Mouse (Mus musculus) hindbrain, embryonic 13.5 days (tissue): ENCODE results near the gene Npepps. TPM values are rescaled to one million over a fixed set of nuclear protein-coding genes. Genes with fewer than 3 reads are reported as not detected.
A peak's percentile ranks its signal among the peaks of the same experiment; 100 is the strongest.

Experiments used
- ATAC-seq: fragments of 200-750 bp; cut with Nextera tagmentation; 2 replicates; pipeline ENCODE4 v1.8.0; 2017; ENCODE audit warnings: moderate TSS enrichment; ENCODE audit not compliant: low FRiP score
- H3K27ac ChIP-seq: fragments of 300-500 bp; sonication (generic); 2 replicates; pipeline ENCODE4 v1.5.1; 2015; ENCODE audit warnings: inconsistent platforms, mild to moderate bottlenecking, moderate library complexity
- H3K27me3 ChIP-seq: fragments of 300-500 bp; sonication (generic); 2 replicates; pipeline ENCODE4 v1.6.1; 2015; ENCODE audit warnings: mild to moderate bottlenecking, inconsistent platforms
- H3K36me3 ChIP-seq: fragments of 300-500 bp; sonication (generic); 2 replicates; pipeline ENCODE4 v1.6.1; 2015; ENCODE audit warnings: mild to moderate bottlenecking, inconsistent platforms
- H3K4me1 ChIP-seq: fragments of 300-500 bp; sonication (generic); replicated peaks from 2 replicates; pipeline ENCODE4 v1.6.1; 2015; ENCODE audit warnings: inconsistent platforms
- H3K4me2 ChIP-seq: fragments of 300-500 bp; sonication (generic); 2 replicates; pipeline ENCODE4 v1.6.1; 2015; ENCODE audit warnings: inconsistent platforms, mild to moderate bottlenecking, moderate library complexity
- H3K4me3 ChIP-seq: fragments of 300-500 bp; sonication (generic); 2 replicates; pipeline ENCODE4 v1.5.1; 2015; ENCODE audit warnings: mild to moderate bottlenecking, inconsistent platforms
- H3K9ac ChIP-seq: fragments of 300-500 bp; sonication (generic); 2 replicates; pipeline ENCODE4 v1.6.1; 2015; ENCODE audit warnings: mild to moderate bottlenecking, inconsistent platforms
- H3K9me3 ChIP-seq: fragments of 300-500 bp; sonication (generic); 2 replicates; pipeline ENCODE4 v1.6.1; 2016; ENCODE audit warnings: inconsistent platforms
- WGBS: fragments of 180-500 bp; shearing (Covaris S2); methylation state at CpG from one replicate; pipeline ENCODE4 v1.1.7; 2015; 5-methylcytosine and 5-hydroxymethylcytosine counted together
- polyA plus RNA-seq: library from polyadenylated mRNA; unstranded; fragments of >200 nt; fragmentation: Nextera tagmentation; extraction: Ambion mirVana; gene quantifications from 2 replicates; pipeline ENCODE4 v1.2.1, GENCODE M21; 2015

Gene Npepps
- polyA plus RNA-seq, 1 experiment from 2014 or later: 156 TPM

DNA sequence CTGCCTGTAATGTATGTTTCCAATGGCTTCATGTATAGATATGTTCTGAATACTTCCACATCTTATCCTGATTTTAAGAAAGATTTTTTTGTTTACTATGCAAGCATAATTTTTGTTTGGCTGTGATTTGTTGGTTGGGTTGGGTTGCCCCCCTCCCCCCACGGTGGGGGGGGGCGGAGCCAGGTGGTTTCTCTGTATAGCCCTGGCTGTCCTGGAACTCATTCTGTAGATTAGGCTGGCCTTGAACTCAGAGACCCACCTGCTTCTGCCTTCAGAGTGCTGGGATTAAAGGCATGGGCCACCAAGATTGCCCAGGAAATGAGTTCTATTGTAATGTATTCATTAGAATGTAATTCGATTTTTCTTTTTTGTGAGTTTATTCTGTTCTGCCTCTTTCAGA lies 91.2 kb downstream of the Npepps start:
- H3K27ac ChIP-seq: 0 out of 2 replicates have a peak overlapping the region, but pooled peaks have one; percentile 35
- ATAC-seq: no peak
- no peaks in the 10 kb centered on the region for H3K27me3 ChIP-seq
- H3K4me3 ChIP-seq: peak overlapping the region; percentile 88
- peaks cover 14% of the 10 kb centered on the region for H3K36me3 ChIP-seq
- H3K4me2 ChIP-seq: peak overlapping the region; percentile 74
- no peaks in the 10 kb centered on the region for H3K9me3 ChIP-seq
- peak overlapping the region; percentile 78; the same call in 1 of the 2 replicates for H3K9ac ChIP-seq
- peaks cover 35% of the 10 kb centered on the region for H3K4me1 ChIP-seq
- 46% methylated on average over 3 of the region's 3 CpGs for WGBS

DNA sequence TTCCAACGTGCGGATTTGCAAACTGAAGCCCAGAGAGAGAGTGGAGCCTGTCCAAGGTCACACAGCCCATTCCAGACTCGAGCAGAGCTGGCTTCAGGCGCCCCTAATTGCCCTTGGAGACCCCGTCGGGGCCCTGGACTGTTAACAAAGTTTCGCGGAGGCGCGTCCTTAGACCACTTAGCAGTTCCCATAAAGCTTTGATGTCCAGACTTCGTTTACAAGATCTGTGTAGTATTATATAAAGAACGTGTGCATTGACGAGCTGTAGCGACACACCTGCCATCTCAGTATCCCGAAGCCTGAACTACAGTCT lies 91.8 kb downstream of the Npepps start:
- H3K36me3 ChIP-seq: peaks cover 21% of the 10 kb centered on the region
- ATAC-seq: no peak
- peak overlapping the region; percentile 74 for H3K4me2 ChIP-seq
- peak overlapping the region; percentile 88 for H3K4me3 ChIP-seq
- H3K27ac ChIP-seq: peak overlapping the region; percentile 93
- H3K27me3 ChIP-seq: no peaks in the 10 kb centered on the region
- H3K4me1 ChIP-seq: peaks cover 38% of the 10 kb centered on the region
- H3K9me3 ChIP-seq: no peaks in the 10 kb centered on the region
- WGBS: 1% methylated on average over 15 of the region's 15 CpGs
- peak overlapping the region; percentile 78 for H3K9ac ChIP-seq

- Histone ChIP-seq H3K27me3 (no peaks in the 10 kb centered on the region), H3K9ac (peak within 1 kb of the TSS; percentile 90), H3K4me1 (peaks cover 42% of the 10 kb centered on the region), H3K4me3 (peak within 1 kb of the TSS; percentile 88), H3K27ac (peak within 1 kb of the TSS; percentile 97), H3K9me3 (no peaks in the 10 kb centered on the region), H3K4me2 (peak within 1 kb of the TSS; percentile 84), H3K36me3 (peaks cover 27% of the 10 kb centered on the region)
- under 1% methylated on average over 91 of the region's 101 CpGs for WGBS
- peak; percentile 97 for ATAC-seq
Measured at GRCm38 (mm10) chr11:97187764-97188642, 92.4 kb downstream of the Npepps start, which contains the start of gene Kpnb1. TSS of gene Kpnb1 (minus strand) at chr11:97187881.

DNA sequence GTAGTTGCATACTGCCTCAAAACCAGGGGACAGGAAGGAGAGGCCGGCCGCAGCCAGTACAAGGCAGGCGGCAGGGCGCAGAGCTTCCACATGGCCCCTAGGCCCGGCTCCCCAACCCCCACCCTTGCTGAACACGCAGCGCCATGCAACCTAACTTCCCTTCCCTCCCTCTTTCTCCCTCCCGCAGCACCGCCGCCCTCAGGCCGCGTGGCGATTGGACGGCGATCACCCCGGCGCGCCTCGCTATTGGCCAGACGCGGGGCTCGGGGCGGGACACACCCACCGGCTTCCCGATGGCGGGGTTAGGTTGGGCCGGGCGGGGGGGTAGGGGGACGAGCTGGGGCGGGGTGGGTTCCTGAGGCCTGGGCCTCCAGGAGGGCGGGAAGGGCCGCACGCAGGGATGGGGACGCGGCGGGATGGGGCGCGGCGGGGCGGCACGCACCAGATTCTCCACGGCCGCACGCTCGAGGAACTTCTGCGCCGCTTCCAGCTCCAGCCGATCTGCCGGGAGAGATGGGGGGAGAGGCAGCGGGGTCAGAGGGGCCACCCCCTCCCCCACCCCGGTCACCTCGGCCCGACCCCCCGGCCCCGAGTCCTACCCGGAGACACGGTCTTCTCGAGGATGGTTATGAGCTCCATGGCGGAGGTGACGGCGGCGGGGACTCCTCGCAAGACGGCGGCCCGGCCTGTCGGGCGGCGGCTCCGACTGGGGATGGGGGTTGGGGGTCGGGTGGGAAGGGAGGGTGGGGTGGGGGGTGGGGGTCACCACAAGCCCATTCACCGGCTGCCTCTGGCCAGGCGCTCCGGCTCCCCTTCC lies 93.3 kb downstream of the Npepps start:
- H3K27me3 ChIP-seq: no peaks in the 10 kb centered on the region
- H3K4me2 ChIP-seq: peak overlapping the region; percentile 84
- H3K4me1 ChIP-seq: peaks cover 42% of the 10 kb centered on the region
- H3K27ac ChIP-seq: peak overlapping the region; percentile 97
- H3K9ac ChIP-seq: peak overlapping the region; percentile 90
- ATAC-seq: peak; percentile 75
- no peaks in the 10 kb centered on the region for H3K9me3 ChIP-seq
- WGBS: under 1% methylated on average over 52 of the region's 74 CpGs
- H3K4me3 ChIP-seq: peak overlapping the region; percentile 88
- H3K36me3 ChIP-seq: peaks cover 35% of the 10 kb centered on the region

- H3K9ac ChIP-seq: peak overlapping the region; percentile 75
- 72% methylated on average over 5 of the region's 5 CpGs for WGBS
Measured at GRCm38 (mm10) chr11:97185704-97186614, 94.5 kb downstream of the Npepps start.

GRCm38 (mm10) chr11:97184875-97185274 lies 95.6 kb downstream of the Npepps start:
- H3K4me1 ChIP-seq: peaks cover 42% of the 10 kb centered on the region
- H3K9ac ChIP-seq: no peak overlapping the region
- H3K27me3 ChIP-seq: no peaks in the 10 kb centered on the region
- ATAC-seq: no peak
- H3K4me3 ChIP-seq: no peak overlapping the region
- H3K4me2 ChIP-seq: no peak overlapping the region
- no peak overlapping the region for H3K27ac ChIP-seq
- 83% methylated on average over 5 of the region's 5 CpGs for WGBS
- peaks cover 58% of the 10 kb centered on the region for H3K36me3 ChIP-seq
- H3K9me3 ChIP-seq: no peaks in the 10 kb centered on the region

More at GRCm38 (mm10) chr11:97185704-97186614, 94.5 kb downstream of the Npepps start:
- Histone ChIP-seq H3K4me1 (peaks cover 42% of the 10 kb centered on the region), H3K36me3 (peaks cover 47% of the 10 kb centered on the region), H3K27me3 (no peaks in the 10 kb centered on the region), H3K4me2 (peak overlapping the region; percentile 84), H3K9me3 (no peaks in the 10 kb centered on the region), H3K4me3 (peak overlapping the region; percentile 88), H3K27ac (no peak overlapping the region)
- ATAC-seq: no peak

GRCm38 (mm10) chr11:97182446-97182845 lies 98.0 kb downstream of the Npepps start:
- Histone ChIP-seq H3K36me3 (peaks cover 80% of the 10 kb centered on the region), H3K27ac (no peak overlapping the region), H3K4me2 (no peak overlapping the region), H3K9me3 (no peaks in the 10 kb centered on the region), H3K4me1 (peaks cover 31% of the 10 kb centered on the region), H3K4me3 (no peak overlapping the region), H3K9ac (no peak overlapping the region), H3K27me3 (no peaks in the 10 kb centered on the region)
- 94% methylated on average over 3 of the region's 3 CpGs for WGBS
- ATAC-seq: no peak

- no peak overlapping the region for H3K4me3 ChIP-seq
- ATAC-seq: no peak
- no peaks in the 10 kb centered on the region for H3K9me3 ChIP-seq
- H3K27ac ChIP-seq: no peak overlapping the region
- H3K9ac ChIP-seq: no peak overlapping the region
- no peaks in the 10 kb centered on the region for H3K27me3 ChIP-seq
- H3K4me1 ChIP-seq: peaks cover 23% of the 10 kb centered on the region
- H3K36me3 ChIP-seq: peaks cover 94% of the 10 kb centered on the region
- 92% methylated on average over 5 of the region's 5 CpGs for WGBS
- H3K4me2 ChIP-seq: no peak overlapping the region
Measured at GRCm38 (mm10) chr11:97181061-97181460, 99.4 kb downstream of the Npepps start.

DNA sequence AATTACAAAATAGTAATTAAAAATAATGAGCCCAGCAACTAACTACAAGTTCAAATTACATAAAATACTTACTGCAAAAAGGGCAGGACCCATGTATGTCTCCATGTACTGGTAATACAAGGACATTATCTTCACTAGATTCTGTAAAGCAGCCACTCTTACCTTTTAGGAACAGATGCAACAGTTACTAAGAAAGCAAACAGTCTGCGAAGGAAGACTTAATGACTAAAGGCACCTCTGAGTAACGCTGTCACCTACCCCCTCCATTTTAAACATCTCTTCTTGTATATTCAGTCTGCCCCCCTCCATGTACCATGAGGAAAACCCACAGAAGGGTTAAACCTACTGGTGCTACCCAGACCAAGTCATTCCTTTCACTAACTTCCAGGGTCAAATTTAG lies 102.2 kb downstream of the Npepps start:
- H3K36me3 ChIP-seq: peaks cover 98% of the 10 kb centered on the region
- 0 out of 2 replicates have a peak, but pooled peaks cover under 1% of the 10 kb centered on the region for H3K4me1 ChIP-seq
- H3K27ac ChIP-seq: no peak overlapping the region
- H3K4me3 ChIP-seq: no peak overlapping the region
- H3K9ac ChIP-seq: no peak overlapping the region
- ATAC-seq: no peak
- no peaks in the 10 kb centered on the region for H3K27me3 ChIP-seq
- H3K9me3 ChIP-seq: no peaks in the 10 kb centered on the region
- 94% methylated on average over 2 of the region's 2 CpGs for WGBS
- no peak overlapping the region for H3K4me2 ChIP-seq

- ATAC-seq: no peak
- no peaks in the 10 kb centered on the region for H3K9me3 ChIP-seq
- 56% methylated on average over 3 of the region's 3 CpGs for WGBS
- H3K36me3 ChIP-seq: peaks cover 96% of the 10 kb centered on the region
- no peak overlapping the region for H3K4me3 ChIP-seq
- H3K4me2 ChIP-seq: no peak overlapping the region
- no peak overlapping the region for H3K27ac ChIP-seq
- no peaks in the 10 kb centered on the region for H3K4me1 ChIP-seq
- no peaks in the 10 kb centered on the region for H3K27me3 ChIP-seq
- H3K9ac ChIP-seq: no peak overlapping the region
Measured at GRCm38 (mm10) chr11:97176851-97177250, 103.6 kb downstream of the Npepps start.

DNA sequence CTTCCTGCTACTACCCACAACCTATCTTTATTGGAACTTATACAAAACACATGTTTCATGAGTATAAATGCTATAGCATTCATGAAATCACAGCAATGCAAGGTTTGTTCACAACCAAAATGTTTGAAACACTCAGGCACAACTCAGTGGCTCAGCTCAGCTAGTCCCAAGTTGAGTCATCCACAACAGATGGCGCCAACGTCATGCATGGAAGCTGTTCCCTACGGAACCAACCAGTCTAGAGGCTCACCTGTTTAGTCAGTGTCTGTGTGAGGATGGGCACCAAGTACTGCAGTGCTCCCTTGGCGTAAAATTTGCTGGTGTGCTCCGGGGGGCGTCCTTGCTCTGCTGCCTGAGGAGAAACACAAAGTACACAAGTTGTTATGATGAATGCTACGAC lies 104.9 kb downstream of the Npepps start:
- Histone ChIP-seq H3K4me2 (no peak overlapping the region), H3K4me3 (no peak overlapping the region), H3K9ac (no peak overlapping the region), H3K36me3 (peaks cover 96% of the 10 kb centered on the region), H3K27ac (no peak overlapping the region), H3K9me3 (no peaks in the 10 kb centered on the region), H3K27me3 (no peaks in the 10 kb centered on the region), H3K4me1 (no peaks in the 10 kb centered on the region)
- no peak for ATAC-seq
- WGBS: 94% methylated on average over 7 of the region's 7 CpGs
